Mouse (Mus musculus): ENCODE measurements at regions not wholly inside any gene's neighbourhood (a gene's known extent, or its start where the extent isn't known, plus 50 kb on each side); places are given as distances from the start of the nearest gene placed in this dataset.

GRCm38 (mm10) chr1:90493481-90493880, 109.3 kb upstream of the Cops8 start:
- WGBS: 39% methylated on average over 7 of the region's 7 CpGs
- no peak overlapping the region for H3K4me3 ChIP-seq (ENCODE audit: extremely low read depth, insufficient read depth, insufficient read length)
- DNase-seq (ENCODE audit: low read depth in 1 of 2, low spot score in 2 of 2): no peak
- no peaks in the 10 kb centered on the region for H3K4me1 ChIP-seq (ENCODE audit: control insufficient read depth, insufficient read depth, insufficient read length)
- no peaks in the 10 kb centered on the region for H3K36me3 ChIP-seq (ENCODE audit: control insufficient read depth, insufficient read depth, low read length)
- H3K27ac ChIP-seq (ENCODE audit: insufficient read depth, low read length): no peak overlapping the region
- no peaks in the 10 kb centered on the region for H3K27me3 ChIP-seq (ENCODE audit: control insufficient read depth, insufficient read depth, low read length)
- TF ChIP-seq CTCF (IDR thresholded peaks at IDR 0.05; ENCODE audit: extremely low read depth, insufficient read depth, insufficient read length, insufficient replicate concordance): no peak
- no peak for TF ChIP-seq POLR2A (IDR thresholded peaks at IDR 0.05; ENCODE audit: low read depth, low read length)

- Histone ChIP-seq H3K27ac (ENCODE audit: insufficient read depth, low read length) (no peak overlapping the region), H3K4me3 (ENCODE audit: extremely low read depth, insufficient read depth, insufficient read length) (no peak overlapping the region), H3K27me3 (ENCODE audit: control insufficient read depth, insufficient read depth, low read length) (no peaks in the 10 kb centered on the region), H3K4me1 (ENCODE audit: control insufficient read depth, insufficient read depth, insufficient read length) (no peaks in the 10 kb centered on the region), H3K36me3 (ENCODE audit: control insufficient read depth, insufficient read depth, low read length) (no peaks in the 10 kb centered on the region)
- TF ChIP-seq CTCF (IDR thresholded peaks at IDR 0.05; ENCODE audit: extremely low read depth, insufficient read depth, insufficient read length, insufficient replicate concordance) (no peak), POLR2A (IDR thresholded peaks at IDR 0.05; ENCODE audit: low read depth, low read length) (no peak)
- DNase-seq (ENCODE audit: low read depth in 1 of 2, low spot score in 2 of 2): no peak
- WGBS: 81% methylated on average over 9 of the region's 9 CpGs
Observed at GRCm38 (mm10) chr1:90495174-90495573, 107.6 kb upstream of the Cops8 start.

- H3K4me3 ChIP-seq (ENCODE audit: extremely low read depth, insufficient read depth, insufficient read length): no peak overlapping the region
- no peak for DNase-seq (ENCODE audit: low read depth in 1 of 2, low spot score in 2 of 2)
- H3K4me1 ChIP-seq (ENCODE audit: control insufficient read depth, insufficient read depth, insufficient read length): no peaks in the 10 kb centered on the region
- no peaks in the 10 kb centered on the region for H3K27me3 ChIP-seq (ENCODE audit: control insufficient read depth, insufficient read depth, low read length)
- H3K27ac ChIP-seq (ENCODE audit: insufficient read depth, low read length): no peak overlapping the region
- TF ChIP-seq POLR2A (IDR thresholded peaks at IDR 0.05; ENCODE audit: low read depth, low read length) (no peak), CTCF (IDR thresholded peaks at IDR 0.05; ENCODE audit: extremely low read depth, insufficient read depth, insufficient read length, insufficient replicate concordance) (no peak)
- H3K36me3 ChIP-seq (ENCODE audit: control insufficient read depth, insufficient read depth, low read length): no peaks in the 10 kb centered on the region
Observed at GRCm38 (mm10) chr1:90497568-90497967, 105.2 kb upstream of the Cops8 start.

GRCm38 (mm10) chr1:90501373-90501772, 101.4 kb upstream of the Cops8 start:
- Histone ChIP-seq H3K36me3 (ENCODE audit: control insufficient read depth, insufficient read depth, low read length) (no peaks in the 10 kb centered on the region), H3K27me3 (ENCODE audit: control insufficient read depth, insufficient read depth, low read length) (no peaks in the 10 kb centered on the region), H3K27ac (ENCODE audit: insufficient read depth, low read length) (no peak overlapping the region), H3K4me1 (ENCODE audit: control insufficient read depth, insufficient read depth, insufficient read length) (no peaks in the 10 kb centered on the region), H3K4me3 (ENCODE audit: extremely low read depth, insufficient read depth, insufficient read length) (no peak overlapping the region)
- DNase-seq (ENCODE audit: low read depth in 1 of 2, low spot score in 2 of 2): no peak
- no peak for TF ChIP-seq CTCF (IDR thresholded peaks at IDR 0.05; ENCODE audit: extremely low read depth, insufficient read depth, insufficient read length, insufficient replicate concordance)
- no peak for TF ChIP-seq POLR2A (IDR thresholded peaks at IDR 0.05; ENCODE audit: low read depth, low read length)

GRCm38 (mm10) chr1:90502371-90502770, 100.4 kb upstream of the Cops8 start:
- DNase-seq (ENCODE audit: low read depth in 1 of 2, low spot score in 2 of 2): no peak
- Histone ChIP-seq H3K4me3 (ENCODE audit: extremely low read depth, insufficient read depth, insufficient read length) (no peak overlapping the region), H3K27ac (ENCODE audit: insufficient read depth, low read length) (no peak overlapping the region), H3K36me3 (ENCODE audit: control insufficient read depth, insufficient read depth, low read length) (no peaks in the 10 kb centered on the region), H3K27me3 (ENCODE audit: control insufficient read depth, insufficient read depth, low read length) (no peaks in the 10 kb centered on the region), H3K4me1 (ENCODE audit: control insufficient read depth, insufficient read depth, insufficient read length) (no peaks in the 10 kb centered on the region)
- WGBS: 92% methylated on average over 3 of the region's 3 CpGs
- TF ChIP-seq CTCF (IDR thresholded peaks at IDR 0.05; ENCODE audit: extremely low read depth, insufficient read depth, insufficient read length, insufficient replicate concordance): no peak
- no peak for TF ChIP-seq POLR2A (IDR thresholded peaks at IDR 0.05; ENCODE audit: low read depth, low read length)

GRCm38 (mm10) chr1:90502771-90503540, 99.8 kb upstream of the Cops8 start:
- 91% methylated on average over 8 of the region's 8 CpGs for WGBS
- no peak for DNase-seq (ENCODE audit: low read depth in 1 of 2, low spot score in 2 of 2)
- TF ChIP-seq POLR2A (IDR thresholded peaks at IDR 0.05; ENCODE audit: low read depth, low read length): no peak
- TF ChIP-seq CTCF (IDR thresholded peaks at IDR 0.05; ENCODE audit: extremely low read depth, insufficient read depth, insufficient read length, insufficient replicate concordance): no peak

GRCm38 (mm10) chr1:90504583-90505080, 98.1 kb upstream of the Cops8 start:
- TF ChIP-seq CTCF (IDR thresholded peaks at IDR 0.05; ENCODE audit: extremely low read depth, insufficient read depth, insufficient read length, insufficient replicate concordance) (no peak), POLR2A (IDR thresholded peaks at IDR 0.05; ENCODE audit: low read depth, low read length) (no peak)
- Histone ChIP-seq H3K27ac (ENCODE audit: insufficient read depth, low read length) (no peak overlapping the region), H3K27me3 (ENCODE audit: control insufficient read depth, insufficient read depth, low read length) (no peaks in the 10 kb centered on the region), H3K4me3 (ENCODE audit: extremely low read depth, insufficient read depth, insufficient read length) (no peak overlapping the region), H3K36me3 (ENCODE audit: control insufficient read depth, insufficient read depth, low read length) (no peaks in the 10 kb centered on the region), H3K4me1 (ENCODE audit: control insufficient read depth, insufficient read depth, insufficient read length) (no peaks in the 10 kb centered on the region)
- 67% methylated on average over 8 of the region's 8 CpGs for WGBS
- no peak for DNase-seq (ENCODE audit: low read depth in 1 of 2, low spot score in 2 of 2)

More at GRCm38 (mm10) chr1:90502771-90503540, 99.8 kb upstream of the Cops8 start:
- H3K27ac ChIP-seq (ENCODE audit: insufficient read depth, low read length): no peak overlapping the region
- no peaks in the 10 kb centered on the region for H3K36me3 ChIP-seq (ENCODE audit: control insufficient read depth, insufficient read depth, low read length)
- H3K27me3 ChIP-seq (ENCODE audit: control insufficient read depth, insufficient read depth, low read length): no peaks in the 10 kb centered on the region
- no peak overlapping the region for H3K4me3 ChIP-seq (ENCODE audit: extremely low read depth, insufficient read depth, insufficient read length)
- no peaks in the 10 kb centered on the region for H3K4me1 ChIP-seq (ENCODE audit: control insufficient read depth, insufficient read depth, insufficient read length)
